Mouse (Mus musculus): ENCODE results near the gene Bbs12. TPM values are rescaled to one million over a fixed set of nuclear protein-coding genes. Genes with fewer than 3 reads are reported as not detected.

Gene Bbs12
- total RNA-seq (2015; ENCODE audit: low replicate concordance) (0.77 TPM in 1 of 2 replicates, not detected in the other), total RNA-seq (2017; ENCODE audit: low replicate concordance) (0.56 and 0.68 TPM in 2 replicates)

- ATAC-seq (replicated peaks; ENCODE audit: low FRiP score, poor library complexity, severe bottlenecking), result peak; percentile 100
These were observed at the start of gene Bbs12, which contains the start of gene Cetn4 for GRCm38 (mm10) chr3:37312370-37312941. Gene Bbs12, plus strand, starts transcription at chr3:37312554. Gene Cetn4, minus strand, starts transcription at chr3:37312708.

- no peak for ATAC-seq (replicated peaks; ENCODE audit: low FRiP score, poor library complexity, severe bottlenecking)
These were observed 44.0 kb upstream of the Bbs12 start for GRCm38 (mm10) chr3:37268338-37268737.

DNA sequence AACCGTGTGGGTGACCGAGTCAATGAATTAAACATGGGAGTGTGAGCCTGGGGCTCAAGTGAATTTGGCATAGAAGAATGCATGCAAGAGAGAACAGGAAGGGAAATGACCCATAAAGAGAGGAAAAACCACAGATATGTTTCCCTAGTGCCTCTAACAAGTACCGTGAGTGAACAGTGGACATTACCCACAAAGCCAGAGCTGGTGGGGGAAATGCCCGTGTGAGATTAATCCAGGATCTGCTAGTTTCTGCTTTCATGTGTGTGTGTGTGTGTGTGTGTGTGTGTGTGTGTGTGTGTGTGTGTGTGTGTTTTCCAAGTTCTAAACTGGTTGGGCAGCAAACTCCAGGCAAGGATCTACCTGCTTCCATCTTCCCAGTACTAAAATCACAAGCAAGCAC, 42.4 kb upstream of the Bbs12 start:
- ATAC-seq (replicated peaks; ENCODE audit: low FRiP score, poor library complexity, severe bottlenecking), result no peak

DNA sequence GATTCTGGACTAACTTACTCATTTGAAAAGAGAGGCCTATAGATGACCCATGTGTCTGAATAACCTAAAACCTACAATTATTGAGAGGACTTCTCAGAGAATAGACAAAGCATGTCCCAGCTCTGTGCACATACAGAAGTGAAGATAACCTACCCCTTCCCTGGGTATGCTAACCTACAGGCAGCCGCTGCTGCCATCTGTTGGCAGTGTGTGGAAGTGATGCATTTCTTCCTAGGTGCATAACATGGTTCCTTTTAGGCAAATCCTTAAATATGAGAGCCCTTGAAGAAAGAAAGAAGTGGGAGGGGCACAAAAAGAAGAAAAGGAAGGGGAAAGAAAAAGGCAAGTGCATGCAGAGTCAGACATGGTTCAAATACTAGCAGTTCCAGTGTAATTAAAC, 41.1 kb upstream of the Bbs12 start:
- no peak for ATAC-seq (replicated peaks; ENCODE audit: low FRiP score, poor library complexity, severe bottlenecking)

GRCm38 (mm10) chr3:37273092-37273491, 39.3 kb upstream of the Bbs12 start:
- no peak for ATAC-seq (replicated peaks; ENCODE audit: low FRiP score, poor library complexity, severe bottlenecking)

GRCm38 (mm10) chr3:37274661-37275060, 37.7 kb upstream of the Bbs12 start:
- no peak for ATAC-seq (replicated peaks; ENCODE audit: low FRiP score, poor library complexity, severe bottlenecking)

- no peak for ATAC-seq (replicated peaks; ENCODE audit: low FRiP score, poor library complexity, severe bottlenecking)
These were observed 32.1 kb upstream of the Bbs12 start for GRCm38 (mm10) chr3:37280221-37280620.

- ATAC-seq (replicated peaks; ENCODE audit: low FRiP score, poor library complexity, severe bottlenecking), result no peak
These were observed 31.5 kb upstream of the Bbs12 start for GRCm38 (mm10) chr3:37280871-37281270.

GRCm38 (mm10) chr3:37282299-37282922, 29.9 kb upstream of the Bbs12 start:
- no peak for ATAC-seq (replicated peaks; ENCODE audit: low FRiP score, poor library complexity, severe bottlenecking)

- ATAC-seq (replicated peaks; ENCODE audit: low FRiP score, poor library complexity, severe bottlenecking), result no peak
These were observed 29.1 kb upstream of the Bbs12 start for GRCm38 (mm10) chr3:37283234-37283633.

DNA sequence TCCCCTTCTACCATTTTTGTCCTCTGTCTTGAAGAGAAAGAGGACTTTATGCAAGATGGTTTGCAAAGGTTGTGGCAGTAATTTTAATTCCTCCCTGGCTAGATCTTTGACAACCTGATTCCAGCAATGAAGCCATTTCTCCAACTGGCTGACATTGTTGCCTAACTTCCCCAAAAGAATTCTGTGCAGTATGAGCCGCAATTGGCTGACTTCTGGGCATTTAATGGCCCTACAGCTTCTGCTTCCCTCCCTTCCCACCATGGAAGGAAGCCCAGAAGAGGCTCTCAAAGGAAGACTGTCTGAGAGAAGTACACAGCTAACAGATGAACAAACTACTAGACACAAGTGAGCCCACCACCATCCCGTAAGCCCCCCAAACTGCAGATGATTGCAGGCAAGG, 23.1 kb upstream of the Bbs12 start:
- no peak for ATAC-seq (replicated peaks; ENCODE audit: low FRiP score, poor library complexity, severe bottlenecking)

- ATAC-seq (replicated peaks; ENCODE audit: low FRiP score, poor library complexity, severe bottlenecking), result no peak
These were observed 21.3 kb upstream of the Bbs12 start for GRCm38 (mm10) chr3:37290881-37291541.

GRCm38 (mm10) chr3:37291929-37292328, 20.4 kb upstream of the Bbs12 start:
- no peak for ATAC-seq (replicated peaks; ENCODE audit: low FRiP score, poor library complexity, severe bottlenecking)

DNA sequence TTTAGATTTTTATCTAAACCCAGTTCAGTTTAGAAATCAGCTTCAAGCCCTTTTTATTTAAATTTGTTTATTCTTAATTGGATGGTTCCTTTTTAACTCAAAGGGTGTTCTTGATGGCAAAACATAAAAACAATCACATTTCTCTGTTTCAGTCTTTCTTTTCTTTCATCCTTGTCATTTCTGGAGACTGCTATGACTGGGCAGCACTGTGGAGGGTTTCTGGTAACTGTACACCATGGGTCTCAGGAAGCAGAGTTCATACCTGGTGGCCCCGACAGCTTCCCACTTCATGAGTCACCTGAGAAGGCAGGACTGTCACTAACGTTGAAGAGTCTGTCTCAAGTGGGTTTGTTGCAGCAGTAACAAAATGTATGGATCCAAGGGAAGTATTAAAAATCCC, 19.7 kb upstream of the Bbs12 start:
- ATAC-seq (replicated peaks; ENCODE audit: low FRiP score, poor library complexity, severe bottlenecking), result no peak

DNA sequence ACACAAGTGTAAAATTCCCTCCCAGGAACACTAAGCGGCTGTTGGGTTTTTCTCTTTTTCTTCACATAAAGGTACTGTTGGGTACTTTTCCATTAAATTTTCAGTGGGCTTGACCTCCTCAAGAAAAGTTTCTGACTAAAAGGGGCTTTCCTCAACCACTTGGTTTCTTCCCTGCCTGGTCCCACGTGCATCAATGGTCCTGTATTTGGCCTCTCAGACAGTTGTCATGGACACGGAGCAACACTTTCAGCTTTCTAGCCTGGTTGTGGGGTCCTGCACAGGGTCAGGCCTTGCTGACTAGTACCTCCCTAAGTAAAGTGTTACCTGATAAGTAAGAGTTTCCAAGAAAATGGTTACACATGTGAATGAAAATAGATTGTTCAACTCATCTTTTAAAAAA, 12.9 kb upstream of the Bbs12 start:
- ATAC-seq (replicated peaks; ENCODE audit: low FRiP score, poor library complexity, severe bottlenecking), result no peak

- peak; percentile 95 for ATAC-seq (replicated peaks; ENCODE audit: low FRiP score, poor library complexity, severe bottlenecking)
These were observed 9.7 kb upstream of the Bbs12 start for GRCm38 (mm10) chr3:37302685-37303084.

DNA sequence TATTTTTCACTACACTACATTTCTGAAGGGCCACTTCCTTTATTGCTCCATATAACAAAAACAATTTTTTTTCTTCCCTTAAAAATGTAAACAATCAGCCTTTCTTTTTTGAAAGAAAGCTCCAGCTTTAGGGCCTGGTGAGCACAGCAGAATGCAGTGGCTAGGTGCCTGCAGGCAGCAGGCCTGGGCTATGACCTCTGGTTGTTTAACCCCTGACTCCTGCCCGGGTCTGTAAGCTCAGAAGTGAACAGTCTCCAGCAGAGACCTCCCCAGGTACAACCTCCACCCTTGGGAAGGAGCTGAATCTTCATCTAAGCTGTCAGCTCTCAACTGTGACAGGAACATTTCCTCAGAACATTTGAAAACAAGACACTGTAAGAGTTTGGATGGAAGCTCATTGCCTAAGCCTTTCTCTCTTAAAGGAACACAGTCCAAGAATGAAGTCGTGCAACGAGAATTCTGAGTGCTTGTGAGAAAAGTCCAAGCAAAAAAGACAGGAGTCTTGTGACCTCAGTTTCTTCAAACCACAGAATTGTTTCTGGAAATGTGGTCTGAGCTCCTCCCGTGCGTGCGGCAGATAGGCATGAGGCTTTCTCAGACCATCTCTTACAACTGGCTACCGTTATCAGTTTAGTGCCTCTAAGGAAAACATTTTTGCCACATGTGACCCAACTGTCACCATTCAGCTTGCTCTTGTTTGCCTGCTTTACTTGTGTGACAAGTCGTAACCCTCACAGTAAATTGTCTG, 8.8 kb upstream of the Bbs12 start:
- peak; percentile 60; the same call in 1 of the 2 replicates for ATAC-seq (replicated peaks; ENCODE audit: low FRiP score, poor library complexity, severe bottlenecking)

GRCm38 (mm10) chr3:37311897-37312369, 421 bp upstream of the Bbs12 start:
- peak; percentile 44 for ATAC-seq (replicated peaks; ENCODE audit: low FRiP score, poor library complexity, severe bottlenecking)

GRCm38 (mm10) chr3:37313371-37313770, 1.0 kb downstream of the Bbs12 start:
- no peak for ATAC-seq (replicated peaks; ENCODE audit: low FRiP score, poor library complexity, severe bottlenecking)

DNA sequence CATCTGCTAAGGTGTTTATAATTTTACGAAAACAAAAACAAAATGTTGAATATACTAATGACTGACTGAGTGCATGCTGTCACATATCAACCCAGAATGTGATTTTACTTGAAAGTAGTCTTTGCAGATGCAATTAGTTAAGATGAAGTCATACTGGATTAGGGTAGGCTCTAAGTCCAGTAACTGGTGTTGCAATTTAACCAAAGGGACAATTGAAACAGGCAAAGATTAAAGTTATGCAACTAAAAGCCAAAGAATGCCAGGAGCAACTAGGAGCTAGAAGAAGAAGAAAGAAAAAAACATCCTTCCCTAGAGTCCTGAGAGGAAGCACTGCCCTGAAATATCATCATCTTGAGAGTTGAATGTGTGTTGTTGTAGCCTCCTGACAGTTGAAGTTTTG, 3.9 kb downstream of the Bbs12 start:
- ATAC-seq (replicated peaks; ENCODE audit: low FRiP score, poor library complexity, severe bottlenecking), result no peak

Data from erythroblast, adult 5-6 weeks (primary cell).